Mouse (Mus musculus) 416B (cell line): ENCODE results near the gene Cc2d1a.

Source experiments
- DNase-seq: peaks from one replicate; pipeline ENCODE4 v3.0.0; 2011; ENCODE audit warnings: low read depth

Cc2d1a gene

DNA sequence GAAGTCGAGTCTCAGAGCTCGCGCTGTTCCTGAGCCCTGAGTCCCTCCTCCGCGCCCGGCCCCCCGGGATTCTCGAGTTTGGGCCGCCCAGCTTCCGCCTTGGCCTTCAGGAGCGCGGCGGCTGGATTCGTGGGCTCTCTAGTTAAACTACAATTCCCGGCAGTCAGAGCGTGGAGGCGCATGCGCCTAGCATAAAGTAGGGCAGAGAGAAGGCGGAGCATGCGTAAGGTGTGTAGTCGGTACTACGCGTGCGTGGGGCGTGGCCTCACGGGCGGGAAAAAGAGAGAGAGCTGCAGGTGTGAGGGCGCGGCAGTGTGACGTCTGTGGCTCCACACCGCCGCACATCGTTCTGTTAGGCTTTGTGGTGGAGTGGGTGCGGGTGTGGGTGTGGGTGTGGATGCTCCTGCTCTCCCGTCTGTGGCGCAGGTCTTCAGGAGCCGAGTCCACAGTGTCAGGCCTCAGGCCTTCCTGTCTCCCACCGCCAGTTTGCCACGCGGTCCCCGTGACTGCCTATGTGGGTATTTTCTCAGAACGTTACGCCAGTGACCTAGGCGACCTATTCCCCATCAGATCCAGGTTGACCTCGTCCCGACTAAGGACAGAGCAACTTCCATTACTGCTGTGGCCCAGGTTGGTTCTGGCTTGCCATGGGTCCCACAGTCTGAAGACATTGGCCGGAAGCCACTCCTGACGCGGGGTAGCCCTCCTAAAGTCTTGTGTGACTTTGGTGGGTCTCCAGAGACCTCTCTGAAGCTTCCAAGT lies at the start of gene Cc2d1a, which contains the start of gene 4930432K21Rik:
Gene Cc2d1a (minus strand): TSS at position 168 of the 762 bp plus-strand sequence.
Gene 4930432K21Rik (plus strand): TSS at position 257 of the 762 bp plus-strand sequence.
- DNase-seq = peak; percentile 97

DNA sequence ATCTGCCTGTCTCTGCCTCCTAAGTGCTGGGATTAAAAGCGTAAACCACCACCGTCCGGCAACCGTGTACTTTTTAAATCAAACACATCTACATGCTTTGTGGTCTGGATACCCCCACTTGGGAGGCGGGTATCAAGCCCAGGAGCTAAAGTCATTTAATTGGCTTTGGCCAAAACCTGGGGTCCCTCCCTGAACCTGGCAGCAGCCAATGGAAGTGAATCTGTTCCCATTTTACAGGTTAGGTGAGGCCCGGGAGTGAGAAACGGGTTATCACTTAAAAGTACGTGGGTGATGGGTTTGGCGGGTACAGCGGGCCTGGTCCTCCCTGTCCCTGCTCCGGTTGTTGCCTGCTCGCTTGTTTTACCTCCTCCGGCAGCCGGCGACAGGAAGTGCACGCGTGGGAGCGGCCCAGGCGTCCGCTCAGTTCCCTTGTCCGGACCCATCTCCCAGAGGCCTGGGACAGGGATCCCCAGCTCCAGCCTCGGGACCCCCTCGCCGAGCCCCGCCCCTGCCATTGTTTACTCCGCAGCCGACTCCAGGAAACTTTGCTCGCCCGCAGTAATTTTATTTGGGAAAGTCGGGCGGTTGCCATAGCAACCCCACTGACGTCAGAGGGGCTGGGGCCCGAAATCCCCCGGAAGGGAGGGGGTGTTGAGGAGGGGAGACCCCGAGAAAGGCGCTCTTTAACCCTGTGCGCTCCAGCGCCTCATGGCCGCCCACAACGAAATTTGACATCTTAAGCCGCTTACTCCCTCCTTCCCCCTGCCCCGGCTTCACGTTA lies 49.6 kb upstream of the Cc2d1a start:
- no peak for DNase-seq

DNA sequence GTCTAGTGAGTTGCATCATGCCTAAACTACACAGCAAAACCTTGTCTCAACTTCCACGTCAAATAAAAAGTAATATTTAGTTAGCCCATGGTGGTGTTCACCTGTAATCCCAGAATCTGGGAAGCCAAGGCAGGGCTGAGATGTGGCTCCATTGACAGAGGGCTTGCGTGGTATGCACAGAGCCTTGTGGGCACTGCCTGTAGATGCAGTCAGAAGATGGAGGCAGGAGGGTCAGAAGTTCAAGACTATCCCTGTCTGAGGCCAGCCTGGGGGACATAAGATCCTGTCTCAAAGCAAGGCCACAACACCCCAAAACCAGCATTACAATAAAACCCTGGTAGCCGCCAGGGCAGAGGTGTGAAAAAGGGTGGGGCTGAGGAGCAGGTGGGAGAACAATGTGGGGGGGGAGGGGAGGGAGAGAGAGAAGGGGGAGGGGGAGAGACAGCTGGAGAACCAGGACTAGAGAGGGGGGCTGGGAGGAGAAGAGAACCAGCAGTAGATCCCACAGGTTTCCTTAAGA lies 46.5 kb upstream of the Cc2d1a start:
- no peak for DNase-seq

DNA sequence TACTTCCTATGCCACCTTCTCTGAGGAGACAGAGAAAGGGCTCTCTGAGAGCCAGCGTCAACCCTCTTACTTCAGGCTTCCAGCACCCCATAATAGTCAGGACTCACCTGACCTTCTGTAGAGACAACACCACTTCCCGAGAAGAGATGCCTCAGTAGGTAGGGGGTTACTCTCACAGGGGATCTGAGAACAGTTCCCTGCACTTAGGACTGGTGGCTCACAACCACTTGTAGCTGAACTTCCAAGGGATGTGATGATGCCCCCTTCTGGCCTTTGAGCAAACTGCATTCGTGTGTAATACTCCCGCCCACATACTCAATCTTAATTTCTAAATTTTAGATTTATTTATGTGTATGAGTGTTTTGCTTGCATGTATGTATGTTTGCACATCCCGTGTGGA lies 45.8 kb upstream of the Cc2d1a start:
- peak; percentile 74 for DNase-seq

DNA sequence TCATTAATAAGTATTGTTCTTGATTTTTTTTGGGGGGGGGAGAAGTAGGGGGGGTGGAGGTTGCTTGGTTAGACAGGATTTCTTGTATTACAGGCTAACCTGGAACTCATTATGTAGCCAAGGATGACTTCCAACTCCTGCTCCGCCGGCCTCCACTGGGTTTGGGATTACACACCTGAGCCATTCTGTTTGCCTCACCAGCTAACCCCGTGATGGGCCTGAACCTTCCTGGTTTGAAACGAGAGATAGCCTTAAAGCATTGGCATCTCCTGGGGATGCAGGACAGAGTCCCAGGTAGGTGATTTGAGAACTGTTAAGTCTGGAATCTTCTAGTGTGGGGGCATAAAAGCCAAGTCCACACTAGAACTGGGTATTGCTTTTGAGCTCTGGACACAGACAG lies 45.4 kb upstream of the Cc2d1a start:
- no peak for DNase-seq

DNA sequence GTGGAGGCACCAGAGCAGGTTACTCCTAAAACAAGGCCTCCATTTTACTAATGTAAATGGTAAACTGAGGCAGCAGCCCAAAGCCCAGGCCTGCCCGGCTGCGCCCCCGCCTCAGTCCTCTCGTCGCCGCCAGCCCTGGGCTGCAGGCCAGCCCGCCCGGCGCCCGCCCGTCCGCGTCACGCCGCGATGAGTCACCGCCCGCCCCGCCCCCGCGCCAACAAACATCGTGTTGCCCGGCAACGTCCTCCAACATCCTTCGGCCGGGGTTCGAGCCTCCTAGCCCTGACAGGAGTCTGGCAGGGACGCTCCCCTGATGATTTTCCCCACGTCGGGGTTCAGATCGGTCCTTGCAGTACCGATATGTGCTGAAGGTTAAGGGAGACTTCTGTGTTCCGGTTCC lies 44.8 kb upstream of the Cc2d1a start:
- peak; percentile 78 for DNase-seq

DNA sequence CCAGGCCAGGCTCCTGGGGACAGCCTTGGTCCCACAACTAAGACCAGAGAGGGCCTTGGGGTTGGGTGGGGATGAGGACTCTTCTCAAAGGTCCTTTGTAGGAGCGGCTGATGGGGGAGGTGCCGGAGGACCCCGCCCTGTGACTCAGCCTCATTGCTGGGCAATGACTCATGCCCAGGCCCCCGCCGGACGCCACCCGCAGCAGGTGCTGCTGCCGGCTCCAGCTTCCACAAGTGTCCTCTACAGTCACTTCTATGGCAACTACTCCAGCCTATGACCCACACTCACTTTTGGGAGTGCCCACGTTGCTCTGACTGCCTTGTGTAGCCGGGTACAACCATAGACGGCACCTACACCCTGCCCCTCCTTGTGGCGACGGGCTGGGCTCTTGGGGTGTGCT lies 44.3 kb upstream of the Cc2d1a start:
- DNase-seq = peak; percentile 95

DNA sequence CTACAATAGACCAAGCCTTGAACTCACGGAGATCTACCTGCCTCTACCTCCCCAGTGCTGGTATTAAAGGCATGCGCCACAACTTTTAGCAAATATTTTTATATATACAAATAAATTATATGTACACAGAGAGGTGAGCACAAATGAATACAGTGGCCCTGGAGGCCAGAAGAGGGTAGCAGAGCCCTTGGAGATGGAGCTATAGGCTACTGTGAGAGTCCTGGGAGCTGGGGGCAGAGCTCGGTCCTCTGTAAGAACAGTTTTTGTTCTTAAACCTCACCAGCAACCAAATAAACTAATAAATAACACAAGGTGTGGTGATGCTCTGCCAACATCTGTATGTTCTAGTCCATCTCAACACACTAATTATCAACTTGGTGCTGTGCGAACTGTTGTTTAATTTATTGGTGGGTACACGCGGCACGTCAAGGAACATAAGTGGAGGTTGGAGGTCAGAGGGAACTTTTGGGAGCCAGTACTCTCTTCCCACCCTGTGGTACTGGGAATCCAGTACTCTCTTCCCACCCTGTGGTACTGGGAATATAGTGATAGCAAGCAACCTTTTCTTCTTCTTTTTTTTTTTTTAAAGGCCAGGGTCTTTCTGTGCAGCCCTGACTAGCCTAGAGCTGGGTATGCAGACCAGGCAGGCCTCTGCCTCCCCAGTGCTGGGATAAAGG lies 42.6 kb upstream of the Cc2d1a start:
- peak; percentile 78 for DNase-seq

DNA sequence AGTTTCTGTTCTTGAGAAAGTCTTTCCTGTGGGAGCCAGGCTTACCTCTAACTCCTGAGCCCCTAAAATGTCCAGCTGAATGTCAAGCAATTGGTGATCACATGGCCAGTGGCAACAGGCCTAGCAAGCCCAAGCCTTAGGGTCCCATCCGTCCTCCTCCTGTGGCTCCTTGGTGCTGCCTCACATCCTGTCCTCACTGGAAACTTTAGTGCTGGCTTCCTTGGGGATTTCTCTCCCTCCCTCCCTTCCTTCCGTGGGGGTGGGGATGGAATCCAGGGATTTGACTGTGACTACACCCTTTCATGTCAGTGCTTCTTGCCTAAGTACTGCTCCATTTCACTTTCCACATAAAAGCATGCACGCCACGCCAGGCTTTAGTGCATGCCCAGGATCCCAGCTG lies 41.9 kb upstream of the Cc2d1a start:
- DNase-seq = no peak

DNA sequence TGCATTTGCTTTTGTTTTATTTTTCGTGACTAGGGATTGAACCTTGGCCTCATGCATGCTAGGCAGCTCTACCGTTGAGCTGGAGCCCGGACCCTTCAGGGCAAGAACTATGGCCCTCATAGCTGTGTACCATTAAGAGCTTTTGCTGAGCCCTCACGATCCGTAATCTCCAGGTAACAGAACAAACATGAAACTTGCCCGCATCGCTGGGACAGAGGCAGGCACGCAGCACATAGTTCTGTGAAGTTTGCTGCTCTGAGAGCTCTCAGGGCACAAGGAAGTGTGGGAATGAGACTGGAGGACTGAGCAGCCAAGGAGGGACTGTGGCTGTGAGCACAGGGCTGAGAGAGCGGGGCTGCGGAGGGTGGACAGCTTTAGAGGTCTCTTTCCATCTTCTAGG lies 40.9 kb upstream of the Cc2d1a start:
- no peak for DNase-seq

DNA sequence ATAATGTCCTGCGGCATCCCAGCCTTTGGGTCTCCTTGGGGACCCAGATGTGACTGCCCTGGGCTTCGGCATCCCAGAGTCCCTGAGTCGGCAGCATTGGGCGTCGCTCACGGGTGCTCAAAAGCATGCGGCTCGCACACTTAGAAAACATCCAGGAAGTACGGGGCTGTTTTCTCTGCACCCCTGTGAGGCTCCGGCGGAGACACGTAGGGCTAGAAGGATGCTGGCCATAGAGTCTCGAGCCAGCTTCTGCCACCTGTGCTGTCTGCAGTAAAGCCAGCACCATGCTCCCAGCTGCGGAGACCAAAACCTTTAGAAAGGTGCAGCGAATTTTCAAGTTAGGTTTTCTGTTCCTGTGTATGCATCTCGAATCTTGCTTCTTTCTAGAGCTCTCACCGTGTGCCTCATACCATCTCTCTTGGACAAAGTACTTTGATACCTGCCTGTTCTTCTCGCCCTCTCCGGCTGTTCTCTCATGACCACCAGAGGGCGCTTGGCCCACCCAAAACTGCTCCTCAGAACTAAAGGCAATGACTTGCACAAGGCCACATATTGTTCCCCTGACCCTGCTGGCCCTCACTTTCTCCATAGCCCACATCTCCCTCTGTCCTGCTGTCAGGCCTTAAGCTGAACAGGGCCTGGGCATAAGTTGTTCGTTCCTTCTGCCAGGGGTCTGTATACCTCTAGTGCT lies 39.5 kb upstream of the Cc2d1a start:
- DNase-seq = peak; percentile 84

DNA sequence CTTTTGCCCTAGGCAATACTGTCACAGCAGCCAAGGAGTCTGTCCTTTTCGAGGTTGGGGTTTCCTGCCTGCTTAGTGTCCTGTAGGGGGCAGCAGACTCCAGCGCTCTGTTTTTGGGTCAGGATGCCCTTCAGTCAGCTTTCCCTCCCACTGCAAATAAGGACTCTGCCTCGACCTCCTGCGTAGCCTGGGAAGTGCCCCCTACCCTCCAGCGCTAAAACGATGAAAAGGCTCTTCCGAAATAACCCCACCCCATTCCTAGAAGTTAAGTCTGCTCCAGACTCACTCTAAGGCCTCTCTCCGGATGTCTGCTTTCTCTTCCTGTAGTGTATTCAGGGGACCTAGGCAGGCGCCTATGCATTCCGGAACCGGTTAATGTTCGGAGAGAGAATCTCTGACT lies 38.8 kb upstream of the Cc2d1a start:
- peak; percentile 85 for DNase-seq

DNA sequence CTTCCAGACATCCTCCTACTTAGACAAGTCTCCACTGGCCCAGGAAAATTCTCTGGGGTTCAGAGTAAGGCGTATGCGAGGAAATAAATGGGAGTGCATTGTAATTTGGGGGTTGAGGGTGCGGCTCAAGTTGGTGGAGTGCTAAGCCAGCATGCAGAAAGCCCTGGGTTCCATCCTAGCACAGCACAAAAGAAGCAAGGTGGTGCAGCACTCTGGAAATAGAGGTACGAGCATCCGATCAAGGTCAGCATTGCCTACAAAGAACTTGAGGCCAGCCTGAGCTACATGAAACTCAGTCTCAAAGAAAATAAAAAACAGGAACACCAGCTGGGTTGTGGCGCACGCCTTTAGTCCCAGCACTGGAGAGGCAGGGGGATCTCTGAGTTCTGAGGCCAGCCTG lies 37.4 kb upstream of the Cc2d1a start, which contains the start of gene Nanos3:
Gene Nanos3 (minus strand): TSS at position 101 of the 400 bp plus-strand sequence.
- no peak for DNase-seq

DNA sequence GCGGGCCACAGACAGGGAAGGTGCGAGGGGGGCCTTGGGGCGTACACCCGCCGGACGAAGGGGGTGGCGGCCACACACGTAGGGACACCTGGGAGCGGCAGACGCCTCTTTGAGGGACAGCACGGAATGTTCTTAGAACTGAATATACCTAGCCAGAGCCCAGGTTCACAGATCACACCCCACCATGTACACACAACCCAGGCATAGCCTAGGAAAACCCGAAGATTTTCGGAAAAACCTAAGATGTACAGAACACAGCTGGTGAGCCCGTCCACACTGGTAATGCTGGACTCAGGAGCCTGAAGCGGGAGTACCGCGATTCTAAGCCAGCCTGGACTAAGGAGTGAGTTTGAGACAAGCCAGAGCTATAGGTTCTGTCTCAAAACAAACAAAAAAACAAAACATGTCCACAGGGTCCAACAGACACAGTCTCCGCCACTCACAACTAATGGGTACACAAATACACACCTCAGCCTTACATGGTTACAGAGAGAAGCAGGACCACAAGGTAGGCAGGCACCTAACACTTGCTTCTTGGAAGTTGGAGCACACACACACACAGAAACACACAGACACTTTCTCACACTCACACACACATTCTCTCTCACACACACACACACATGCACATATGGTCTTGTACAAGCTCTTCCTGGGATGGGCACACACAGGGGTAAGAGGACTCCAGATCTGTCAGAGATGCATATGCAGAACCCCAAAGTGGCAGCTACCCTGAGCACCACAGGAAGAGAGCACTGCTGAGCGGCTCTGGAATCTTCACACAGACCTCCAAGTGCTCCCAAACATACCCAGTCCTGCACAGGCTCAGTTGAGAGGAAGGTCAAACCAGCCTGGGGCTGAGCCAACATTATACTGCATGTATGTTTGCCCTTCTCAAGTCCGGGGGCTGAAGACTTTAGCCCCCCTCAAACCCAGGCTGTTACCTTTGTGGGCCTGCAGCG lies 36.6 kb upstream of the Cc2d1a start:
- DNase-seq = no peak

DNA sequence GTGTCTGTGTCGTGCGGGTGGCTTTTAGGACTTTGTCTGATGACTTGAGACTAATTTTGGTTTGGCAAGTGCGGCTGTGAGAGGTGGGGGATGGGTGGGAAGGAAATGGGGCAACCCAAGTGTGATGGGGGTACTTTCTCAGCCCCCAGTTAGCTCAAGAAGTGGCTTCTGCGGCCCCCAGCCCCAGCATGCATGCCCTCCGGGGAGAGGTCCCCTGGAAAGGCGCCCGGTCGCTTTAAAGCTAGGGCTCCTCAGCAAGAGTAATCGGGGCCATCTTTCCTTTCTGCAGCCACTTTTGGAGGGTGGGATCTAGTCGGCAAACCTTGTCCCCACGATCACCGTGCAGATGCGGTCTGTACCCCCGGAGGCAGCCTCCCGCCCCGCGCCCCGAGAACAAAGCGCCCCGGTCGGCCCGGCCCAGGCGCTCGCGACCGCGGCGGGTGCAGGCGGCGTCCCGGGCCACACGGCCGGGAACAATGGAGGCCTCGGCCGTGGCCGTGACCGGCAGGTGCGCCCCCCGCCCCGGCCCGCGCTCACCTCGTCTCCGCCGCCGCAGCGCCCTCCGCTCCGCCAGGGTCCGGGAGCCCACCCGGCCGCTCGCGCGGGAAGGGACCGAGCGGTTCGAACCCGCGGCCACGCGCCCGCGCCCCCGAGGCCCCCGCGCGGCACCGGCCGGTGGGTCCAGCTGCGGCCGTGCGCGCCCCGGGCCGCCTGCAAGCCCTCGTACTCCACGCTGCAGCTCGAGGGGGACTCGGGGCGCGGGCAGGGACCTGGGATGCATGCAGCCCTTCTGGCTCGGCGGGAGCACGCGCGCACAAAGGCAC lies 35.7 kb upstream of the Cc2d1a start:
- DNase-seq = no peak

DNA sequence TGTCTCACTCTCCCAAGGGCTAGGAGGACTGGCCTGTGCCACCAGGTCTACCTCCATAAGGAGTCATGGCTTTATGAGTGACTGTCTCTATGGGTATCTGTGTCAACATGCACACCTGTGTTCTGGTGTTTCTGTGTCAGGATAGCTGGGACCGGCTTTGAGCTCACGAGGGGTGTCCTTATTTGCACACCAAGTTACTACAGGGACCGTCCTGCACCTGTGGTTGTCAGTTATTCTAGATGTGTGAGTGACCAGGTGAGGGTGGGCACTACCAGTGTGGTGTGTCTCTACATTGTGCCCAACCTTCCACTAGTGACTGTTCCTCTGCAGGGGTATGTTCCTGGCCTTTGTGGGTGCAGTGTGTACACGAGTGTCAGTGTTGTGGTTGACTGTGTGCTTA lies 35.1 kb upstream of the Cc2d1a start:
- DNase-seq = no peak

DNA sequence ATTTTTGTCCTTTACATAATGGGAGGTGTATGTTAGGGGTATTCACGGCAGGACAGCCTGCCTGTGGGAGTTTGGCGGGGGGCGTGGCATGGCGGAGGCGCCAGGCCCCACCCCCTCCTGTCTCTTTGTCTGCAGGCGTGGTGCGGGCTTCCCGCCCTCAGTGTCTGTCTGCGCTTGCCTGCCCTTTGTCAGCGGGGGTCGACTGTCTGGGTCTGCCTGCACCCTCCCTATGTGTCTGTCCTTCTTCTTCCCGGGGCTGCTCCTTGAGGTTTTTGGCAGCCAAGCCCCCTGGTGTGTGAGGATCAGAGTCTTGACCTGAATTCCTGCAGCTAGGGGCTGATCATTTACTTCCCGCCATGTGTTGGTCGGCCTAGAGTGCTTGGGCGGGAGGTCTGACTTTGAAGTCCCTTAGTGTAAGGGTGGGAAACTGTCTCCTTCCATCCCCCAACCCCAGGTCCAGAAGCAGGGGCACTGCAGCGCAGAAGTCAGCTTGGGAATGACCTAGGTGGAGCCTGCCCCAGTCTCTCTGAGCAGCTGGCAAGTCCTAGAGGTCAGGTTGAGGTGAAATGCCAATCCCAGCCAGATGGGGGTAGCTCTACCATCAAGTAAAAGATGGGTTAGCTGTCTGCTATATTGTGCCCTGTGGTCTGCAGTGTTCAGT lies 32.9 kb upstream of the Cc2d1a start:
- no peak for DNase-seq

DNA sequence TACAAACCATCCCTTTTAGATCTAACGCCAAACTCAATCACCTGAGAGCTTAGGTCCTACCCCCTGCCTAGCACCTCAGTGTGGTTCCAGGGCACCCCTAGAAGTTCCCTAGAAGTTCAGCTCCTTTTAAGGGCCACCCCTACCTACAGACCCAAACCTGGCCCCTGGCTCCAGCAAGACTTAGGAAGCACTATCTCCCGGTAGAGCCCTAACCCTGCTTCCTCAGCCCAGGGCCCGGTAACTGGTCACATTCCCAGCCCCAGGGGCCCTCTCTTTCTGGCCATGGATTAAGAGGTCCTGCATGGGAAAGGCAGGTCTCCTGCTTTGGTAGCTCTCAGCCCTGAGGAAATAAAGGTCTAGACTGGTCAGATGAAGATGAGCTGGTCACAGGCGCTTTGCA lies 32.2 kb upstream of the Cc2d1a start:
- no peak for DNase-seq

DNA sequence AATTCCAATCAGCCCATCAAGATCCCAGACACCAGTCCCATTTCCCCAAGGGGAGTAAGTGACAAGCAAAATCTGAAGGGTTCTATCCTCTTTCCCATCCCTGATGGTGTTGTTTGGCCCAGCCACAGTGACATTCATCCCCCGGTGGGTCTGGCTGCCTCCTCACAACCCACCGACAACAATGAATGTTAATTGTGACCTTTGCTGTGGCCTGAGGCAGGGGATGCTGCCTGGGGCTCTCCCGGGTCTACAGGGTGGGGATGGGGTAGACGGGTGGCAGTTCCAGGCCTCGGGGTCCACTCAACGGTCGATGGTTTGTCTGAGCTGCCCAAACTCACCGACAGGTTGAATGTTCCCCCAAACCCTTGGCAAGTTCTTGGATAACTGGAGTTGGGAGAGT lies 30.9 kb upstream of the Cc2d1a start:
- no peak for DNase-seq
